Mouse (Mus musculus): Measurements from ENCODE around the gene Pip5k1b. TPM values are rescaled to one million over a fixed set of nuclear protein-coding genes. Genes with fewer than 3 reads are reported as not detected.
A peak's percentile ranks its signal among the peaks of the same experiment; 100 is the strongest.

The Pip5k1b gene
- polyA plus RNA-seq, 1 experiment from 2014 or later, result 6.1 TPM

DNA sequence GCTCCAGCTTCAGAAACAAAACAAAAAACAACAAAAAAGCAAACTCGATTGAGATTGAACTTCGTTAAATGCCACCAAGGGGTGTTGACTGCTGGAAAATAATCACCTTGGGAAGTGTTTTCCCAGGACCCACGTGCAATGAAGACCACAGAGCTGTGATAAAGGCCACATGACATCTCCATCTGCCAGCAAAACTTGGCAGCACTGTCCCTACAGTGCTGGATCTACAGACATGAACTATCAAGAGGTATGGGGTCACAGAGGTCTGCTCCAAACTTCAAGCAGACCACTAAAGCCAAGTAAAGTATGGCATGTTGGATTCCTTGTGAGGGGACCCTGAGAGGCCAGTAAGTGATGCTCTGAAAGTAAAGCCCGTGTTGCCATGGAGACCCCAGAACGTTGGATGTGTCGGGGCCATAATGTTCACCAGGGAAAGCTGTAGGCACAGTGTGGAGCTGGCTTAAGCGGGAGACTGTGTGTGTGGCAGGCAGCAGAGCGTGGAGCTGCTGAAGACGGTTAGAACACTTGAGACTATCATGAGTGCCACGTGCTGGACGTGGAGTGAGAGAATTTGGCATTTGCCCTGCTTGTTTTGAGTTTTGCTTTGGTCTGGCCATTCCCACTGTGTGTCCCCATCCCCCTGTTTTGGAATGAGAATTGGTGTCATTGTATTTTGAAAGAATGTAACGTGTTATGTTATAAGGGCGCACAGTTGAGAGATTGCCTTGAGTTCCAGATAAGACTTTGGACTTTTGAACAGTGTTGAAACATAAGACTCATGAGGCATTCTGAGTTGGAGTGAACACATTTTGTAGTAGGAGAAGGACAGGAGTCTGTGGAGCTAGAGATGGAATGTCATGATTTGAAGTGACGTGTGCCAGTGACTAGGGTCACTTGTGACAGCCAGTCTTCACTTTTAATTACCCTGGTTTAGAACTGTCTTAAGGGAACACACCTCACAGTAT lies 12.0 kb downstream of the Pip5k1b start:
- no peak for DNase-seq (ENCODE audit: low spot score)

DNA sequence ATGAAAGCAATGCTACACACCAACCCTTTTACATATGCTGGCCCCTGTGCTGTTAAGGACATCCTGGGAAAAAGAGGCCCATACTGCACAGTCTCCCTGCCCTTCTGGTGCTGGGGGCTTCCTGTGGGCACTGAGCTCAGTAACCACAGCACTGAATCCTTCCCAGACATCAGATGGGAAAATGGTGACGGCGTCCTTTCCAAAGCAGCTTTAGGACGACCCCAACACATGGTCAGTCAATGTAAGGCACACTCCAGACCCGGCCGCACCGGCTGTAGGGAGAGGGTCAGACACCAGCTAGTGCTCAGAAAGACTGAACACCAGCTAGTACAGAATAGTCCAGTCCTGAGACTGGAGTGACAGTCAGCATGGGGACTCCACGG lies 13.4 kb downstream of the Pip5k1b start:
- DNase-seq (ENCODE audit: low spot score), result no peak

DNA sequence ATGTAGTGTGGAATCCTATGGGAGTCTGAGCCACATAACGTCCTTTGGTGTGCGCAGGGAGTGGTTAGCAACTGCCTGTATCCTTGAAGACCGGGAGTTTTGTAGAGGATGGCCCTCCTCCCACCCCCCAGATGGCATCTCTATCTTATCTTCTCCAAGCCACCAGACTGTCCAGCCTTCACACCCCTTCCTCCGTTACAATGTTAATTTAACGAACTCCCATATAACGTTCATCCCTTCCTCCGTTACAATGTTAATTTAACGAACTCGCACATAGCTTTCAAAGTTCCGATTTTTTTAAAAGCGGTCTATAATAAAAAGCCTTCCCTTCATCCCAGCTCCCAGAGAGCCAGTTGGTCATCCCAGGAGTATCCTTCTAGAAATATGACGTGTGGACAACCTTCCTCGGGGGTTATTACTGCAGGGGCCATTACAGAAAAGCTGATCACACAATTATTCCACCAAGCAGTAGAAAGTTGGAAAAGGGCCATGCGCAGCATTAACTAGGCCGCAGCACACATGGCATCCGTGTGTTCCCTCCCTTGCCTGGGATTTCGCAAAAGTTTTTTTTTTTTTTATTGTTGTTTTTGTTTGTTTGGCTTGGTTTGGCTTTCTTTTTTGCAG lies 13.9 kb downstream of the Pip5k1b start:
- DNase-seq (ENCODE audit: low spot score), result no peak

DNA sequence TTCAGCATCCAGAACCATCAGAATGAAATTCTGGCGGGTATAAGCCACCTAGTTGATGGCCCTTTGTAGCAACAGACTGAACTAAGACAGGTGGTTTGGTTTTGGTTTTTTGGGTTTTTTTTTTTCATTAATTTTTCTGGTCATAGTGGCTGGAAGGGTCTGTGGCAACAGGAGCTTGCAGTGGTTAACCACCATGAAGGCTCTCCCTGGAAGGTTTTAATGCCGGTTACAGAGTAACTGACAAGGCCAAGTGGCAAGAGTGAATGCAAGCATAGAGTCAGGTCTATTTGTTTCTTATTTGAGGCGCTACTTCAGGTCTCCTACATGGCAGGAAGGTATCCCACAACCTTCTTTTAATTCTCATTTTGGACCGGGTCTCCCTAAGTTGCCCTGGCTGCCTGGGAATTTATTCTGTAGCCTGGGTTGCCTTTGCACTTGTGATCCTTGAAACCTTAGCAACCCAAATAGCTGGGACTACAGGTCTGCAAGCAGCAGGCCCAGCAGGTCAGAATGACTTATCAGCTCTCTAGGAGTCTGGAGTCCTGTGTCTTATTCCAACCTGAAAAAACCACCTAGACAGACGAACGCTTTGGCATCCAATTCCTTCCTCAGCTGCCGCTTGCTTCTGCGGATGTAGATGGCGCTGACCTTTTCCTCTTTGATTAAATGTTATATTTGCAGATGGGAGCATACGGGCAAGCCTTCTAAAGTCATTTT lies 14.6 kb downstream of the Pip5k1b start:
- no peak for DNase-seq (ENCODE audit: low spot score)

DNA sequence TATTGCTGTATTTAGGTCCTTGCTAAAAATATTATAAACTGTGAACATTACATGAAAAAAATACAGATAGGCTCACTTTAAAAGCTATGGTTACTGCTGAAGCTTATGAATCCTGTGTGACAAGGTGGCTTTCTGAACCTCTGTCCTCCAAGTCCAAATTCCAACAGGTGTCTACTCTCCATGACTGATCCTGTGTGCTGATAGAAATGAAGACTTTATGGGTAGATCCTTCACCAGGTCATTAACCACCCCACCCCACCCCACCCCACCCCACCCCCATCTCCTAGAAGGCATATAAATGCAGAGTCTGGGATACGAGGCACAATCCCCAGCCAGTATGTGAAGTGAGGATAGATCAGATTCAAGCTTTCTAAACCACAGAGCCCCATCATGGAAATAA lies 16.6 kb downstream of the Pip5k1b start:
- DNase-seq (ENCODE audit: low spot score), result no peak

DNA sequence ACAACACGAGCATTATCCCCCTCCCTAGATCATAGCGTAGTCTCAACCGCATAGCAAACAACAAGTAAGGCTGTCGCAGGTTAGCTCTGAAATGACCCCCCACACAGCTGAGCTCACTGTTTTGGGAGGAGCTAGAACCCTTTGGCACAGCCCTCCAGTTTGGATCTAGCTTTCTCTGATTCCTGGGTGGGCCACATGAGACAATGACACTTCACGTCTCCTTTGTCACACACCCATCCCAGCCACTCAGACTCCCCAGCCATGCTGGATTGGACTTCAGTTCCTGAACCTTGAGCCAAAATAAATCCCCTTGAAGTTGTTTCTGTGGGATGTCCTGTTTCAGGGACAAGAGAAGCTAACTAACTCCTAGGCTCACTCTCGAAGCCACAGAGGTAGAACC lies 17.5 kb downstream of the Pip5k1b start:
- DNase-seq (ENCODE audit: low spot score), result no peak

DNA sequence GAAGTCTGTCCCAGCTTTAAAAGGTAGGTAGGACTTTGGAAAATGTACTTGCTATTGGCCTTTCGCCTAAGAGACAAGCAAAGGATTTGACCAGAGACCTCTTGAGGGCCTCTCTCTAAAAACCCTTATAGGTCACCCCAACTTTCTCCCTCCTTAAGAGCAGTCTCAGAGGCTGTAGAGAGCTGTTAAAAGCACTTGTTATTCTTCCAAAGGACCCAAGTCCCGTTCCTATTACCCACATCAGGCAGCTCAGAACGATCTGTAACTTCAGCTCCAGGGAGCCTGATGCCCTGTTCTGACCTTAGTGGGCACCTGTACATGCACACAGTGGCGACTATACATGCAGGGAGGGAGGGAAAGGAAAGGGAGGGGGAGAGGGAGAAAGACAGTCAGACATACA lies 18.0 kb downstream of the Pip5k1b start:
- DNase-seq (ENCODE audit: low spot score), result no peak

DNA sequence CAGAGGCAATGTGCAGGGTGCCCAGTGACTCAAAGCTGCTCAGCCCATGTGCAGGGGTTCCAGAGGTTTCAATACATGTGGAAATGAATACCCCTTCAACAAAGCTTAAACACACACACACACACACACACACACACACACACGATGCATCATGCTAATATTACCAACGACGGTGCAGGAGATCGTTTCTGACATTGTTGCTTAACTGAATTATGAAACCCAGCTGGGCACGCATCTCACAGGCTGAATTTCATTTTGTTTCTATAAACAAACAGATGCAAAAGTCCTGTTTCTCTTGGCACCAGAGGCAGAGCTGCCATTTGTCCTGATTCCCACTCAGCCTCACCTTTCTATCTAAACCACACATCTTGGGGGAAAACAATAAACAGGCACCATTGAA lies 18.8 kb downstream of the Pip5k1b start:
- DNase-seq (ENCODE audit: low spot score), result no peak

DNA sequence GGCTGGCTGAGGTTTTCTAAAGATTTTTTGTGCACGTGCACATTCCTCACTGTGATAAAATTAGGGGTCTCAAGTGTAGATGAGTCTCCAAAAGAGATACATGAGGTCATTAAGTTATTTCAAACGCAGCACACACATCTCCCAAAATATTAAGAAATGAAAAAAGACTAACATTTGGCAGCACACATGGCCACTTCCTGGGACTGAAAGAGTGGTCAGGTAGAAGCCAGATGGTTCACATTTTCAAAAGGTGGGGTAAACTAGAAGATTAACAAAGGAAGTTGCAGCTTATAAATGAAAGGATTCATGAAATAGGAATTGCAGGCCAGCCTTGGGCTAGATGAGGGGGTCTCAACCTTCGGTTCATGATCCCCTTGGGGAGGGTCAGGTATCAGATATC lies 19.4 kb downstream of the Pip5k1b start:
- no peak for DNase-seq (ENCODE audit: low spot score)

DNA sequence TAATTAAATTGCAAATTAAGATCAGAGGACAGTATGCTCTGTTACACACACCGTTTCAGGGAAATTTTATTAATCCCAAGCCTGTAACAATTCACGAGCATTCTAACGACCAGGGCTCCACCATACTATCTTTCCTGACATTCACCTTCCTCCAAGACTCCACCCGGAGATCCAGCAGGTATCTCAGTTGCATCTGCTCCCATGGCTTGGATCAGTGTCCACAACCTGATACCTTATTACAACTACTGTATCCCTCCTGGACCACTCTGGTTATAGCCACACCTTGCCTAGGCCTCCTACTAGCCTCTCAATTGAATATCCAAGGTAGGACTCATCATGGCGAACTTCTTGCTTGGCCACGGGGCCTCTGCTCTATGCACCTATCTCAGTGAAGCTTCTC lies 20.5 kb downstream of the Pip5k1b start:
- DNase-seq (ENCODE audit: low spot score), result no peak

DNA sequence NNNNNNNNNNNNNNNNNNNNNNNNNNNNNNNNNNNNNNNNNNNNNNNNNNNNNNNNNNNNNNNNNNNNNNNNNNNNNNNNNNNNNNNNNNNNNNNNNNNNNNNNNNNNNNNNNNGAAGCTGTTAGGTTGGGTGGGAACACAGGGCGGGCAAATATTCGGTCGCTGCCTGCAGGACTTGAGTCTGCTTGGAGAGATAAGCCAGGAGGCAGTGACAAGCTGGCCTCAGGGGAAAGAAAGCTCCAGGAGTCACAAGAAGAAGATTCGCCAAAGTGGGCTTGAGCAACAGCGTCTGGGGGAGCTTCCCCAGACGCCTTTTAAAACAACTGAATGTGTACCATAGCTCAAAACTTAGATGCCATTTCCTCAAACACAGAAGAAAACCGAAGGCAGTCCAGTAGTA lies 20.9 kb downstream of the Pip5k1b start:
- no peak for DNase-seq (ENCODE audit: low spot score)

DNA sequence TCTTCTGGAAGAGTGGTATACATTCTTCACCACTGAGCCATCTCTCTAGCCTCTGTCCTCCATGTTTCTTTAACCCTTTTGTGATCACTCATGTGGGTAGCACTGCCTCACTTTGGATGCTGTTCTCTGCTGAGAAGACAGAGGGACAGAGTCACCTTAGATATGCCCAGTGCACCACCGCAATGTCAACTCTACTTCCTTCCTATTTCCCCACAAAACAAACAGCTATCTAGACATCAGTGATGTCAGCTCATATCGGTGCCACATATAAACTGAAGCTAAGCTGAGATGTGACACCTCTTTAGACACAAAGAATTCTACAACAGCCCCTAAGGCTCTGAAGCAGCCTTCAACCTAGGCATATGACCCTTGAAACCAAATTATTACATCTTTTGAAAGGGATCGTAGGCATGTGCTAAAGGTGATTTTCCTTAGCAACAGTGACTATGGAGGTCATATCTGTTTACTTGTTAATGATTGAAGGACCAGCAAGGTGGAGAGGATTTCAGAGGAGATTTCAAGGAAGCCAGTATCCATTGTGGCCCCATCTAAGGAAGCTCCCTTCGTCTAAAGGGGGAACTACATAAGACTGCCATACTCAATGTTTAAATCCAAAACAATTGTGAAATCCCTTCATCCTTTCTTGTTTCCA lies 26.6 kb downstream of the Pip5k1b start:
- peak; percentile 15 for DNase-seq (ENCODE audit: low spot score)

DNA sequence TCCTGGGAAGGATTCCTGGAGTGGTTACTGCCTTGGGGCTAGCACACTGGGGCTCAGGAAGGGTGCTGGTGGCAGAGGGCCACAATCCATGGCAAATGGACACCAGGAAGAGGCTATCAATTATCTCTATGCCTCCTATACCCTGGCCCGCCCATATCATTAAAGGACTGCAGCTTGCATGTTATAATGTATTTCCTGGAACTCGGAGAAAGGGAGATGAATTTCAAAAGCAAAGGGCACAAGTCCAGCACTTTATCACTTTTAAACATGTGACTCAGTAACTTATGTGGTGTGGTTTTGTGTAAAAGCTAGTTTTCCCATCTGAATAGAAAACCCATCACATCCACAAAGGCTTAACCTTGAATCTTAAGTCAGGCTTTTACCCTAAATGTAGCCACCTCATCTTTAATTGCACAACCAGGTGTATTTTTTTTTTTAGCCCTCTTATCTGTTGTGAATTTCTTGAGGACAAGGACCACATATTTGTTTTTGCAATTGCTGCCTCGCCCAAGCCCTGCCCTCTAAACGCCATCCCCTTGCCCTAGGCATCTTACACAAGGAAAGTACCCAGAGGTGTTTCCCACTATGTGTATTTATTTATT lies 27.4 kb downstream of the Pip5k1b start:
- DNase-seq (ENCODE audit: low spot score), result no peak

DNA sequence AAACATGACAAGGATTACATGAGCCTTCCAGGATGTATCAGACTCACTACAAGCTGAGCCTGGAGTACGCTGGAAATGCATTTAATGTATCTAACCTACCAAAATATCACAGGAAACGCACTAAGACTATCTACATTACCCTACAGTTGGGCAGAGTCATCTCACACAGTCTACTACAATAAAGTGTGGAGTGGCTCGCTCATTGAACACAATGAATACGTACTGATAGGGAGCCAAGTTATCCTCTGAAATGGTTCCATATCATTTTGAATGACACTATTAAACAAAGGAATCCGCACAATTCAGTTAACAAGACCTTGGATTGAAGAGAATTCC lies 28.1 kb downstream of the Pip5k1b start:
- DNase-seq (ENCODE audit: low spot score), result no peak

DNA sequence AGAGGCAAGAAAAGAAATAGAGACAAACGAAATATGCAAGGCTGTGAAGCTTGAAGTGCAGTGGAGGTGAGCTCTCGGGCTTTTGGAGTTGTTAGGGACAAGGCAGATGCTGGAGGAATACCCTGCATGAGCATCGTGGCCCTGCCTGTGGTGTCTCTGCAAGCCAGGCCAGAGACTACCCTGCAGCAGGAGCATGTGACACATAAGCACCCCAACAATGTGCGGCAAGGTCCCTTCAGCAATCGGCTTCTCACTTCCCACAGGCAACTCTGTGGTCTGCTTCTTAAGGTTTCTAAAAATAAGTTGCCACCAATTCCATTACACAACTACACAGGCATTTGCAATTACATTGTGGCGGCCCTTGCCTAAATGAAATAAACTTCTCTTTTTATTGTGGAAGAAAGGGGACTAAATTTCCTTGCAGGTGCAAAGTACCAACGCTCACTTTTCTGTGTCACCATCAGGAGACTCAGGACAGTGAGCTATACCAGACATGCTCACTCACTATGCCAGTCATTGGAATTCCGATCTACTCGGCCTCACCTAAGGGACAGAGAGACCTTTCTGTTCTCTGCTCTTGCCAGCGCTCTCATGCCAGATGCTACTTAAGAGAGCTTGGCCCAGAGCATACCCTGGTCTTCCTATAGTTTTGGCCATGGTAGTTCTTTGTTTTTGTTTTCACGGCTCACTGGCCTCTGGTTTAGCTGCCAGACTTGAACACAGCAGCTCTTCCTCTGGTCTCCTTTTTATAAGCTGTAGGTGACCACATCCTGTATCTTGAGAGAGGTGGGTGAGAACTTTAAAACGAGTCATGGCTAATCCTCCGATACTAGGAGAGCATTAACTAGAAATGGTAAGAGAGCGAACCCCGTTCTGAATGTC lies 28.7 kb downstream of the Pip5k1b start:
- peak; percentile 40 for DNase-seq (ENCODE audit: low spot score)

DNA sequence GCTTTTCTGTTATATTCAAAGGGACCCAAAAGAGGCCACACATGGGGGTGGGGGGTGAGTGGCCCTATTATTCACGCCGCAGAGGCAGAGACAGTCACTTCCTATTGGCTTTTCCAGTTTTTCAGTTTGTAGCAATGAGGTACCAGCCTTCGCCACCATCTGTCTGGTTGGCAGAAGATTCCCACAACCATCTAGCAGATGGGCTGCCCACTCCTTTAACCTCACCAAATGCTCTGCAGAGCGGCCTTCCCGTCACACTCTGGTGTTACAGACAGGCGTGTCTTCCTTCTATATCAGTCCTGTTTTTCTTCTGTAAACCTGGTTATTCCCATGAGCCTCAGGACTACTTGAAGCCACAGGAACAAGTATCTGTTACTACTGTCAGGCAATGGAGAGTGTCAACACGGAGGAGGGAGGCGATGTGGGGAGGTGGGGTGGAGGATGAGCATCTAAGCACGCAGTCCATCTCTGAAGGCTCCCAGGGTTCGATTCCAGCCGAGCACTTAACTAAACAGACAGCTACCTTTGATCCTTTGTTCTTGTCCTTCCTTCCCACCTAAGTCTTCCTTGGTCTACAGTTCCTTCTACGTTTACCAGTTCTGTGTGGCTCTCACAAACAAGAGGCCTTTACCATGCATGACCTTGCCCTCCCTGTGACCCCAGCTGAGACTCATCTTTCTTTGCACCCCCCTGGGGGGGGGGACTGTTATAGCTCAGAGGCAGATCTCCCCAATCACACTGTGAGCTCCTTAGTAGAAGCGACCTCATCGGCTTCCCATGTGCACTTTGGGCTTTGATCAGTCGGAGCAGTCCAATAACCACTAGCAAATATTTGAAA lies 32.0 kb downstream of the Pip5k1b start:
- no peak for DNase-seq (ENCODE audit: low spot score)

DNA sequence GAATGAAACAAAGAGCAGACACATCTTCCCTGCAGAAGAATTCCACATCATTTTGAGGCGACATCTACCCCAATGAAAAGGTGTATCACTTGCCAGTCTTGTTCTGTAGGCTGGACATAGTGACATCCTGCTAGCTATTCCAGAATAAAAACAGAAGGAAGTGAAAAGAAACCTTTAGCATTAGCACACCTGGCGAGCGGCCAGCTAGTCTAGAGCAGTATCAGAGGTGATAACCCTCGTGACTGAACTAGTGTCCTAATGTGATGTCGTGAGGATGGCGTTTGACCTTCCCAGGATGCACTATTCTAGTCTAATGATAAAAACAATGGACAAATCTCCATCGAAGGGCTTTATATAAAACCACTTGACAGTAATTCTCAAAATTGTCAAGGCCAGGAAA lies 33.7 kb downstream of the Pip5k1b start:
- no peak for DNase-seq (ENCODE audit: low spot score)

DNA sequence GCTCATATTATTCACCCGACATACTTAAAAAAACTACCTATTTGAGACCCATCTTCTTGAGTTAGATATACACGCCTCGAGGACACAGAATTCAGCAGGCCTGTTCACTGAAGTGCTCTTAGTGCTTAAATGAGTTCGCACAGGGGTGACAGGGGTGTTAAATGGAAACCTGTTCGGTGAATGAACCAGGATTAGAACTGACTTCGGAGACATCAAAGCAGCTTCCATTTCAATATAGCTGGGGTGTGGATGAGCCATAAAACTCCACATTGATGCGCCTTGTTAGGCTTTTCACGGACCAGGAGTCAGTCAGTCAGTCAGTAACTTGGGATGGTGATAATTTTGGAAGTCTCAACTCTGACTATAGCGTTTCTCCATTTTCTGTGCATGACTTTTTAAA lies 34.5 kb downstream of the Pip5k1b start:
- DNase-seq (ENCODE audit: low spot score), result no peak

DNA sequence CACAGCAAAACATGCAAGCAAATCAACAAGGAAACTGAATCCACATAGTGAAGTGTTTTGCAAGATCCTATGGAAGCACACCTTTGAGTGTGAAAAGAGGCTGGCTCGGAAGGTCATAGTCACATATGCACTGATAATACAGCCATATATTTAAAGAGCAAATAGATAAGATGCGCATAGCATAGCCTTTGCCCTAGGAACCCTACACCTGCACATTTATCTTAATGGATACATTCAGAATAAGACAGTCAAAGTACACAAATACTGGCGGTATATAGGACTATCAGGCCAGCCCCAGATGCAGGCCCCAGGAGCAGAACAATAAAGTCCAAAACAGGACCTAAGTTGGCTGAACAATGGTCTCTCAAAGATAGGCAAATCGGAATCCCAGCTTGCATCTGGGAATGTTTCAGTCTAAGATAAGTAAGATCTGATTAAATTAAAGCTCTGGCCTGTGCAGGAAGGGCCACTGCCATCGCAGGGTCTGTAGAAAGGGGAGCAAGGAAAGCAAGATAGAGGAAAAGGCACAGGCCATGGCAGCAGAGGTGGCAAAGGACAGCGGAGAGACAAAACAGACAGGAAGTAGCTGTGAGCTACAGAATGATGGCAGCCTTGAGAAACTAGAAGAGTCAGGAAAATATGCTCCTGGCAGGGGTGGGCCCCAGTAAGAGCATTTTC lies 35.8 kb downstream of the Pip5k1b start:
- no peak for DNase-seq (ENCODE audit: low spot score)

Measured in thymus, postnatal 0 days (tissue).